Mouse (Mus musculus) heart, adult 2 months (tissue): ENCODE data around the gene Ten1. TPM values are rescaled to one million over a fixed set of nuclear protein-coding genes. Genes with fewer than 3 reads are reported as not detected.

Experiments used
- DNase-seq, 2 experiments: peaks; one replicate each; pipeline ENCODE4 v3.0.0; 2021
- H3K27ac ChIP-seq: fragments of 200-600 bp; 2 replicates; pipeline ENCODE4 v1.8.1; 2022
- H3K27me3 ChIP-seq: fragments of 200-500 bp; 2 replicates; pipeline ENCODE4 v1.6.1; 2012; ENCODE audit warnings: mild to moderate bottlenecking, low read length, inconsistent platforms, mixed read lengths; ENCODE audit not compliant: control insufficient read depth, insufficient read depth
- H3K36me3 ChIP-seq: fragments of 200-500 bp; 2 replicates; pipeline ENCODE4 v1.6.1; 2012; ENCODE audit warnings: low read length, inconsistent platforms; ENCODE audit not compliant: control insufficient read depth, insufficient read depth
- H3K4me1 ChIP-seq: fragments of 200-500 bp; 2 replicates; pipeline ENCODE4 v1.6.1; 2011; ENCODE audit warnings: low read length; ENCODE audit not compliant: control insufficient read depth, insufficient read depth
- H3K4me3 ChIP-seq: fragments of 200-600 bp; 2 replicates; pipeline ENCODE4 v1.8.1; 2022
- H3K79me2 ChIP-seq: fragments of 200-500 bp; replicated peaks from 2 replicates; pipeline ENCODE4 v1.6.1; 2012; ENCODE audit warnings: mild to moderate bottlenecking, inconsistent platforms, low read length, moderate library complexity, mixed read lengths; ENCODE audit not compliant: control insufficient read depth, insufficient read depth
- H3K9ac ChIP-seq: fragments of 200-500 bp; 2 replicates; pipeline ENCODE4 v1.6.1; 2012; ENCODE audit warnings: low read depth, mild to moderate bottlenecking, control low read depth, inconsistent platforms, low read length, mixed read lengths
- CTCF ChIP-seq: fragments of 200-600 bp; IDR thresholded peaks from 2 replicates; pipeline ENCODE4 v1.8.1; 2022; ENCODE audit warnings: antibody characterized with exemption, mild to moderate bottlenecking, moderate library complexity
- EP300 ChIP-seq: fragments of 200-500 bp; IDR thresholded peaks from 2 replicates; pipeline ENCODE4 v1.6.1; 2011; ENCODE audit warnings: low read depth, low read length, control low read depth; ENCODE audit not compliant: insufficient read depth
- POLR2A ChIP-seq: fragments of 200-500 bp; IDR thresholded peaks from 2 replicates; pipeline ENCODE4 v1.6.1; 2011; ENCODE audit warnings: mild to moderate bottlenecking, low read depth, low read length, control low read depth; ENCODE audit not compliant: insufficient read depth
- WGBS: fragments of 180-500 bp; shearing (Covaris S2); methylation state at CpG from one replicate; pipeline ENCODE4 v1.1.7; 2018; 5-methylcytosine and 5-hydroxymethylcytosine counted together
- intact Hi-C: fragments of 180-260 bp; cut with DNase I; formaldehyde crosslinking; loops from one replicate; pipeline ENCODE4 v1.15.1; 2025
- polyA plus RNA-seq: library from polyadenylated mRNA; depleted of rRNA; stranded (reverse); fragments of >200 nt; gene quantifications from 2 replicates; pipeline ENCODE4 v1.2.3, GENCODE M21; 2012
- total RNA-seq, 2 experiments: library from RNA; stranded (reverse); gene quantifications; 2 replicates each; pipeline ENCODE4 v1.2.3; 2021

Ten1 gene
- total and polyA plus RNA-seq, 3 experiments, result 9.1 to 12.8 (median 10.2) TPM

DNA sequence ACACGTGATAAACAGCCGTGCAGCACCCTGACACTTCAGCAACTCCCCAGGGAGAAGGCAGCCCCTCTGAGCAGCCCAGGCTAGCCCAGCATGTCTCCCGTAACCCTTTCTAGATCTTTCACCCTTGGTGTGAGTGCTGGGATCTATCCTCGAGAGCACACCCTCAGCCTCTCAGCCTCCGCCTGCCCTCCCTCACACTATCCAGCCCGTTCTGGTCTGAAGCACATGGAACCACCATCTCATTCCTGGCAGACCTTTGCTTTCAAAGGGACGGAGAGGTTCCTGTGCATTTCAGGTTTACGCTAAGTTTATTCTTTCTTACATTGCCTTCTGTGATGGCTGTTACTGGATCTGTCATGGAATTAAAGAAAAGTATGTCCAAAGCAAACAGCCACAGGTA is 45.9 kb downstream of the Ten1 start:
- H3K9ac ChIP-seq, result no peak overlapping the region
- no peak for DNase-seq
- H3K4me1 ChIP-seq, result no peaks in the 10 kb centered on the region
- TF ChIP-seq CTCF, result no peak
- TF ChIP-seq EP300, result no peak
- TF ChIP-seq POLR2A, result no peak
- H3K36me3 ChIP-seq, result no peaks in the 10 kb centered on the region
- 82% methylated on average over 8 of the region's 8 CpGs for WGBS
- intact Hi-C loops, result no loop called here
- no peak overlapping the region for H3K27ac ChIP-seq
- H3K27me3 ChIP-seq, result no peaks in the 10 kb centered on the region
- no peak overlapping the region for H3K4me3 ChIP-seq
- no peaks in the 10 kb centered on the region for H3K79me2 ChIP-seq

DNA sequence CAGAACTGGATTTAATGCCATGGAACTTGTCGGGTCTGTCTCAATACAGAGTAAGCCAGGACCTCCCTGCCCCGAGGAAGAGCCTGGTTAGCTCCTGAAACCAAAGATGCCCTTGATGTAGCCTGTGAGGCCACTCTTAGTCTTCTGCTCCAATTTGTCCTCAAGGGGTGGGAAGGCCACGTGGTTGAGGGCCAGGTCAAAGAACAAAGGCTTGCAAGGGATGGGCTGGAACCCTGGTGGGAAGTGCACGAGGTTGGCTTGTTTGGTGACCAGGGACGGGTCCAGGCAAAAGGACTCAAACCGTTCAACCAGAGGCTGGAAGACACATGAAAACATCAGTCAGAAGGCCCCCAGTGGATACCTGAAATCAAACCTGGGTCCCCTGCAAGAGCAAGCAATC is 47.0 kb downstream of the Ten1 start:
- no peak overlapping the region for H3K4me3 ChIP-seq
- DNase-seq, result no peak
- intact Hi-C loops, result no loop called here
- 86% methylated on average over 6 of the region's 6 CpGs for WGBS
- no peaks in the 10 kb centered on the region for H3K79me2 ChIP-seq
- TF ChIP-seq POLR2A (no peak), CTCF (no peak), EP300 (no peak)
- no peak overlapping the region for H3K9ac ChIP-seq
- no peaks in the 10 kb centered on the region for H3K27me3 ChIP-seq
- H3K36me3 ChIP-seq, result no peaks in the 10 kb centered on the region
- H3K27ac ChIP-seq, result no peak overlapping the region
- H3K4me1 ChIP-seq, result no peaks in the 10 kb centered on the region

DNA sequence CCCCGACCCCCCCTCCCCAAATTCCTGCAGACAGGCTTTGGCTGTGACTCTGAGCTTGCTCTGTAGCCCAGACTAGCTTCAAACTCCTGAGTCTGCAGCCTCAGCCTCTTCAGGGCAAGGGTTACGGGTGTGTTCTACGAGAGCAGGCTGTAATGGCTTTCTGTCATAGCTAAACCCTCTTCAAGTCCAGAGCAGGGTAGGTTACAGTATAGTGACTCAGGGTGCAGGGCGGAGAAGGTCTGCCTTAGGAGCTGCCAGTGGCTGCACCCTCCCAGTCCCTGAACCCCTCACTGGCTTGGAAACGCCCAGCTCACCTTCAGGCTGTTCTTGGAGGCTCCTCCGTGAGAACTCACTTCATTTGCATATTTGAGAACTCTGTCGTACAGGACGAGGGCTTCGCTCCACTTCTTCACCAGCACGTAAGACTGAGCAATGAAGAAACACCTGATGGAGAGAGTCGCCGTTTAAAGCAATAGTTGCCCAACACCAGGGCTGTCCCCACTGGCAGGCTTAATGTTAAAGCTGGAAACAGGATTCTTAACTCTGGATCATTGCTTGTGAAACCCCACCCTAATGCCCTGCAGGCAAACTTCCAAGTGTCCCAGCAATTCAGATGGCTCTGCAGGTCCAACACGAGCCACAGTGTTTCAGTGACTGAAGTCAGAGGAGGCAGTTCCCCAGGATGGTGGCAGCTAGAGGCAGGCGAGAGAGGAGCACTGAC is 49.0 kb downstream of the Ten1 start:
- H3K4me1 ChIP-seq, result no peaks in the 10 kb centered on the region
- 86% methylated on average over 14 of the region's 14 CpGs for WGBS
- H3K27me3 ChIP-seq, result no peaks in the 10 kb centered on the region
- intact Hi-C loops, result no loop called here
- H3K36me3 ChIP-seq, result no peaks in the 10 kb centered on the region
- H3K27ac ChIP-seq, result no peak overlapping the region
- H3K9ac ChIP-seq, result no peak overlapping the region
- no peak overlapping the region for H3K4me3 ChIP-seq
- DNase-seq, result no peak
- TF ChIP-seq POLR2A (no peak), EP300 (no peak), CTCF (no peak)
- no peaks in the 10 kb centered on the region for H3K79me2 ChIP-seq

DNA sequence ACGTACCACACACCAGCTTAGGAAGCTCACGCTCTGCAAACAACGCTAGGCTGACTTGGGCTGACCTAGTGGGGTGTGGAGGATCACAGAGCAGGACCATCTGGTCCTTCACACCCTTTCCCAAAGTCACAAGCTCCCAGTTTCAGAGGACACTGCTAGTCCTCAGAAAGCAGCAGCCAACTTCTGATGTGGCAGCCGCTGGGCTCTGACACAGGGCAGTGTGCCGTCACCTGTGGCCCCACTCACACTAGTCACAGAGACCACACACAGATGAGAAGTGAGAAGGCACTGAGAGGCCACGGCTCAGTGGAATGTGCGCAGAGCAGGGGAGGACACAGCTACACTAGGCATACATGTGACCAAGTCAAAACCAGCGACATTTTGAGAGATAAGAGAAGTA is 52.2 kb downstream of the Ten1 start:
- no peaks in the 10 kb centered on the region for H3K36me3 ChIP-seq
- no peak overlapping the region for H3K4me3 ChIP-seq
- 82% methylated on average over 8 of the region's 8 CpGs for WGBS
- no peak overlapping the region for H3K9ac ChIP-seq
- no peak overlapping the region for H3K27ac ChIP-seq
- no peak for DNase-seq
- intact Hi-C loops, result no loop called here
- no peaks in the 10 kb centered on the region for H3K27me3 ChIP-seq
- TF ChIP-seq EP300, result no peak
- TF ChIP-seq CTCF, result no peak
- TF ChIP-seq POLR2A, result no peak
- H3K4me1 ChIP-seq, result no peaks in the 10 kb centered on the region
- no peaks in the 10 kb centered on the region for H3K79me2 ChIP-seq

DNA sequence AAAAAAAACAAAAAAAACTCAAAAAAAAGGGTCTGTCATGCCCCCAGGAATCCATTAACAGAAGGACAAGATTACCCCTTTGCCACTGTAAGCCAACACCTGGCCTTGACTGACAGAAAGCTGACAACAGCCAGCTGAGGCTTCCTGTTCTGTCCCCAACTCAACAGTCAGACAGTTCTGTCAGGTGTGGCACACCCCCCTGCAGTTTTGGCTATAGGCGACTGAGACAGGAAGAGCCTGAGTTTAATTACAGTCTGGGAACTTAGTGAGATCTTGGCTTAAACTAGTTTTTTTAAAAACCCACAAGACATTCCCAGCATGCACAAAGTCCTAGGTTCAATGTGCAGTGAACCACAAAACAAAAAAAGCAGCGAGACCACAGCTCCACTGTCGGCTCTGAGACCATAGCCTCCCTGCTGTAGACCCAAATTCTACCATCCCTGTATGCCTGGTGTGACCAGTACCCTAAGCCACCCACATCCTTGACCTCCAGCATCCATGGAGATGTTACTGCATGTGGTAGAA is 54.5 kb downstream of the Ten1 start:
- TF ChIP-seq EP300 (no peak), POLR2A (no peak), CTCF (no peak)
- H3K4me3 ChIP-seq, result no peak overlapping the region
- intact Hi-C loops, result no loop called here
- H3K4me1 ChIP-seq, result no peaks in the 10 kb centered on the region
- H3K9ac ChIP-seq, result no peak overlapping the region
- H3K27ac ChIP-seq, result no peak overlapping the region
- no peak for DNase-seq
- H3K36me3 ChIP-seq, result no peaks in the 10 kb centered on the region
- no peaks in the 10 kb centered on the region for H3K27me3 ChIP-seq
- WGBS, result 85% methylated on average over 3 of the region's 3 CpGs
- H3K79me2 ChIP-seq, result 0 out of 2 replicates have a peak, but pooled peaks cover 1% of the 10 kb centered on the region

DNA sequence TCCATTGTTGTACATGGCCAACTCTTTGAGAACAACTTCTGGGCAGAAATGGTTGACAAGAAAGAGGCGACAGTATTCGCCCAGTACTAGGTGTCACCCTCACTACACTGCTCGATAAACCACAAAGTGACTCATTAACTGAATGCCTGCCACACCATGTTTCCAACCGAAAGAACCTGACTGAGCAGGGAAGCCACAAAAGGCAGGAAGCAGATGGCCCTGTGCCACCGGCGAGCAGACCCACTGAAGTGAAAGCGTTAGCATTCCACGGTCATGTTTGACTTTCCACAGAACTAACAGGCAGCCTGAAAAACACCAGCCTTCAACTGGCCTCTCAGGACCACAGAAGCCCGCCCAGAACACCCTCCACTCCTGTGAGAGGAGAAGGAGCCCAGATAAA is 56.0 kb downstream of the Ten1 start:
- Histone ChIP-seq H3K79me2 (0 out of 2 replicates have a peak, but pooled peaks cover 1% of the 10 kb centered on the region), H3K27me3 (no peaks in the 10 kb centered on the region), H3K4me1 (no peaks in the 10 kb centered on the region), H3K36me3 (no peaks in the 10 kb centered on the region), H3K9ac (no peak overlapping the region), H3K27ac (no peak overlapping the region), H3K4me3 (no peak overlapping the region)
- intact Hi-C loops, result no loop called here
- DNase-seq, result no peak
- TF ChIP-seq CTCF, result no peak
- TF ChIP-seq POLR2A, result no peak
- TF ChIP-seq EP300, result no peak
- WGBS, result 67% methylated on average over 9 of the region's 9 CpGs
